Mouse (Mus musculus): ENCODE data around the gene Cblb.

GRCm38 (mm10) chr16:52009421-52009820, 21.6 kb upstream of the Cblb start:
- no peak for TF ChIP-seq POLR2A (IDR thresholded peaks at IDR 0.05; ENCODE audit: extremely low read depth, insufficient read depth, low read length)
- TF ChIP-seq CTCF (IDR thresholded peaks at IDR 0.05; ENCODE audit: extremely low read depth, insufficient read depth, low read length), result no peak

Measured in cortical plate, adult 2 months (tissue).